Mouse (Mus musculus) liver, embryonic 16.5 days (tissue): ENCODE results near the gene Sppl3. TPM values are rescaled to one million over a fixed set of nuclear protein-coding genes. Genes with fewer than 3 reads are reported as not detected.
"Not testable (repeated sequence)": the region's sequence is repeated elsewhere in the genome, so short reads cannot be mapped to it uniquely, and the experiment has no call there.

Source experiments
- ATAC-seq: fragments of 200-750 bp; cut with Nextera tagmentation; 2 replicates; pipeline ENCODE4 v1.8.0; 2017; ENCODE audit warnings: low read depth, mild to moderate bottlenecking, moderate number of reproducible peaks, moderate library complexity
- H3K27ac ChIP-seq: fragments of 300-500 bp; sonication (generic); 2 replicates; pipeline ENCODE4 v1.5.1; 2014; ENCODE audit warnings: mild to moderate bottlenecking, low read length
- H3K27me3 ChIP-seq: fragments of 300-500 bp; sonication (generic); 2 replicates; pipeline ENCODE4 v1.6.1; 2014; ENCODE audit warnings: low read depth, low read length, mixed read lengths; ENCODE audit not compliant: control insufficient read depth, insufficient read depth
- H3K36me3 ChIP-seq: fragments of 300-500 bp; sonication (generic); 2 replicates; pipeline ENCODE4 v1.6.1; 2014; ENCODE audit warnings: mild to moderate bottlenecking; ENCODE audit not compliant: control insufficient read depth, insufficient read depth
- H3K4me1 ChIP-seq: fragments of 300-500 bp; sonication (generic); 2 replicates; pipeline ENCODE4 v1.6.1; 2014; ENCODE audit warnings: low read depth, low read length, mixed read lengths; ENCODE audit not compliant: control insufficient read depth
- H3K4me2 ChIP-seq: fragments of 300-500 bp; sonication (generic); 2 replicates; pipeline ENCODE4 v1.6.1; 2014; ENCODE audit warnings: low read depth, low read length, mixed read lengths
- H3K4me3 ChIP-seq: fragments of 300-500 bp; sonication (generic); 2 replicates; pipeline ENCODE4 v1.5.1; 2014; ENCODE audit warnings: low read depth, mild to moderate bottlenecking, low read length
- H3K9ac ChIP-seq: fragments of 300-500 bp; sonication (generic); 2 replicates; pipeline ENCODE4 v1.6.1; 2014; ENCODE audit warnings: low read depth, low read length
- H3K9me3 ChIP-seq: fragments of 300-500 bp; sonication (generic); replicated peaks from 2 replicates; pipeline ENCODE4 v1.6.1; 2016; ENCODE audit warnings: low read length; ENCODE audit not compliant: control insufficient read depth
- WGBS: fragments of 180-500 bp; shearing (Covaris S2); extraction: QIAGEN DNeasy Blood & Tissue Kit; methylation state at CpG from one replicate; pipeline ENCODE4 v1.1.7; 2014; ENCODE audit not compliant: insufficient replicate concordance; 5-methylcytosine and 5-hydroxymethylcytosine counted together
- polyA plus RNA-seq: library from polyadenylated mRNA; unstranded; fragments of >200 nt; fragmentation: Nextera tagmentation; extraction: Ambion mirVana; gene quantifications from 2 replicates; pipeline ENCODE4 v1.2.1, GENCODE M21; 2015

Gene Sppl3
- polyA plus RNA-seq, 1 experiment from 2014 or later = 3.2 TPM

- 0 out of 2 replicates have a peak, but pooled peaks cover 2% of the 10 kb centered on the region for H3K36me3 ChIP-seq
- peak overlapping the region; percentile 98 for H3K27ac ChIP-seq
- 26% methylated on average over 11 of the region's 11 CpGs for WGBS
- peak overlapping the region; percentile 44 for H3K9ac ChIP-seq
- peak overlapping the region; percentile 19; the same call in 1 of the 2 replicates for H3K4me3 ChIP-seq
- no peaks in the 10 kb centered on the region for H3K9me3 ChIP-seq
- H3K4me1 ChIP-seq = peaks cover 67% of the 10 kb centered on the region
- no peaks in the 10 kb centered on the region for H3K27me3 ChIP-seq
- ATAC-seq = peak; percentile 66
- peak overlapping the region; percentile 47 for H3K4me2 ChIP-seq
Observed at GRCm38 (mm10) chr5:115068671-115069421, 57.9 kb downstream of the Sppl3 start.

GRCm38 (mm10) chr5:115069611-115070010, 58.7 kb downstream of the Sppl3 start:
- Histone ChIP-seq H3K27me3 (no peaks in the 10 kb centered on the region), H3K4me3 (no peak overlapping the region), H3K27ac (peak overlapping the region; percentile 98), H3K9ac (peak overlapping the region; percentile 44), H3K36me3 (no peaks in the 10 kb centered on the region; the same call in 1 of the 2 replicates), H3K4me2 (peak overlapping the region; percentile 47; the same call in 1 of the 2 replicates), H3K9me3 (no peaks in the 10 kb centered on the region), H3K4me1 (peaks cover 74% of the 10 kb centered on the region)
- ATAC-seq = no peak
- 58% methylated on average over 3 of the region's 3 CpGs for WGBS

- WGBS = 74% methylated on average over 2 of the region's 2 CpGs
- Histone ChIP-seq H3K4me3 (no peak overlapping the region), H3K27ac (peak overlapping the region; percentile 98), H3K27me3 (no peaks in the 10 kb centered on the region), H3K9me3 (no peaks in the 10 kb centered on the region), H3K4me2 (peak overlapping the region; percentile 7), H3K9ac (0 out of 2 replicates have a peak overlapping the region, but pooled peaks have one; percentile 2), H3K4me1 (peaks cover 83% of the 10 kb centered on the region), H3K36me3 (peaks cover 8% of the 10 kb centered on the region)
- ATAC-seq = peak; percentile 44
Observed at GRCm38 (mm10) chr5:115070457-115070856, 59.5 kb downstream of the Sppl3 start.

GRCm38 (mm10) chr5:115071096-115071901, 60.4 kb downstream of the Sppl3 start:
- peak overlapping the region; percentile 98 for H3K27ac ChIP-seq
- H3K4me1 ChIP-seq = peaks cover 88% of the 10 kb centered on the region
- WGBS = 40% methylated on average over 11 of the region's 11 CpGs
- H3K4me3 ChIP-seq = peak overlapping the region; percentile 22
- no peaks in the 10 kb centered on the region for H3K27me3 ChIP-seq
- no peaks in the 10 kb centered on the region for H3K9me3 ChIP-seq
- H3K4me2 ChIP-seq = peak overlapping the region; percentile 62
- peaks cover 16% of the 10 kb centered on the region for H3K36me3 ChIP-seq
- ATAC-seq = peak; percentile 79
- H3K9ac ChIP-seq = peak overlapping the region; percentile 62

- Histone ChIP-seq H3K9me3 (no peaks in the 10 kb centered on the region), H3K4me3 (peak overlapping the region; percentile 26), H3K27ac (peak overlapping the region; percentile 98), H3K4me1 (peaks cover 93% of the 10 kb centered on the region), H3K27me3 (no peaks in the 10 kb centered on the region), H3K9ac (peak overlapping the region; percentile 62), H3K36me3 (peaks cover 19% of the 10 kb centered on the region), H3K4me2 (peak overlapping the region; percentile 62)
- WGBS = 37% methylated on average over 7 of the region's 7 CpGs
- peak; percentile 56 for ATAC-seq
Observed at GRCm38 (mm10) chr5:115072143-115072542, 61.2 kb downstream of the Sppl3 start.

- H3K4me3 ChIP-seq = peak overlapping the region; percentile 7; the same call in 1 of the 2 replicates
- H3K27ac ChIP-seq = peak overlapping the region; percentile 98
- not testable (repeated sequence) for ATAC-seq, H3K27me3 ChIP-seq, H3K9me3 ChIP-seq
- H3K4me1 ChIP-seq = peaks cover 90% of the 10 kb centered on the region
- peak overlapping the region; percentile 52 for H3K4me2 ChIP-seq
- peaks cover 25% of the 10 kb centered on the region for H3K36me3 ChIP-seq
- peak overlapping the region; percentile 49; the same call in 1 of the 2 replicates for H3K9ac ChIP-seq
- WGBS = 30% methylated on average over 8 of the region's 8 CpGs
Observed at GRCm38 (mm10) chr5:115073306-115073705, 62.4 kb downstream of the Sppl3 start.

- Histone ChIP-seq H3K4me2 (peak overlapping the region; percentile 13; the same call in 1 of the 2 replicates), H3K9me3 (no peaks in the 10 kb centered on the region), H3K36me3 (peaks cover 25% of the 10 kb centered on the region), H3K27ac (peak overlapping the region; percentile 68), H3K27me3 (no peaks in the 10 kb centered on the region), H3K4me3 (no peak overlapping the region), H3K9ac (0 out of 2 replicates have a peak overlapping the region, but pooled peaks have one; percentile 9), H3K4me1 (peaks cover 80% of the 10 kb centered on the region)
- no peak for ATAC-seq
- 37% methylated on average over 4 of the region's 4 CpGs for WGBS
Observed at GRCm38 (mm10) chr5:115074749-115075148, 63.8 kb downstream of the Sppl3 start.

GRCm38 (mm10) chr5:115076144-115076901, 65.4 kb downstream of the Sppl3 start:
- Histone ChIP-seq H3K27me3 (no peaks in the 10 kb centered on the region), H3K4me1 (peaks cover 65% of the 10 kb centered on the region), H3K4me3 (no peak overlapping the region), H3K4me2 (no peak overlapping the region), H3K27ac (peak overlapping the region; percentile 85), H3K36me3 (peaks cover 25% of the 10 kb centered on the region), H3K9me3 (no peaks in the 10 kb centered on the region), H3K9ac (no peak overlapping the region)
- 31% methylated on average over 5 of the region's 5 CpGs for WGBS
- peak; percentile 43 for ATAC-seq
